Mouse (Mus musculus) left cerebral cortex, postnatal 36 days (tissue): ENCODE measurements at regions not wholly inside any gene's neighbourhood (a gene's known extent, or its start where the extent isn't known, plus 50 kb on each side); places are given as distances from the start of the nearest gene placed in this dataset.
"Not testable (repeated sequence)": the region's sequence is repeated elsewhere in the genome, so short reads cannot be mapped to it uniquely, and the experiment has no call there.

Source experiments
- DNase-seq, 2 experiments: peaks; one replicate each; pipeline ENCODE4 v3.0.0; 2021 to 2022; ENCODE audit warnings: low spot score in 2 of 2, mixed read lengths in 1 of 2
- intact Hi-C: fragments of 180-260 bp; cut with DNase I; formaldehyde crosslinking; loops from one replicate; pipeline ENCODE4 v1.15.1; 2025

DNA sequence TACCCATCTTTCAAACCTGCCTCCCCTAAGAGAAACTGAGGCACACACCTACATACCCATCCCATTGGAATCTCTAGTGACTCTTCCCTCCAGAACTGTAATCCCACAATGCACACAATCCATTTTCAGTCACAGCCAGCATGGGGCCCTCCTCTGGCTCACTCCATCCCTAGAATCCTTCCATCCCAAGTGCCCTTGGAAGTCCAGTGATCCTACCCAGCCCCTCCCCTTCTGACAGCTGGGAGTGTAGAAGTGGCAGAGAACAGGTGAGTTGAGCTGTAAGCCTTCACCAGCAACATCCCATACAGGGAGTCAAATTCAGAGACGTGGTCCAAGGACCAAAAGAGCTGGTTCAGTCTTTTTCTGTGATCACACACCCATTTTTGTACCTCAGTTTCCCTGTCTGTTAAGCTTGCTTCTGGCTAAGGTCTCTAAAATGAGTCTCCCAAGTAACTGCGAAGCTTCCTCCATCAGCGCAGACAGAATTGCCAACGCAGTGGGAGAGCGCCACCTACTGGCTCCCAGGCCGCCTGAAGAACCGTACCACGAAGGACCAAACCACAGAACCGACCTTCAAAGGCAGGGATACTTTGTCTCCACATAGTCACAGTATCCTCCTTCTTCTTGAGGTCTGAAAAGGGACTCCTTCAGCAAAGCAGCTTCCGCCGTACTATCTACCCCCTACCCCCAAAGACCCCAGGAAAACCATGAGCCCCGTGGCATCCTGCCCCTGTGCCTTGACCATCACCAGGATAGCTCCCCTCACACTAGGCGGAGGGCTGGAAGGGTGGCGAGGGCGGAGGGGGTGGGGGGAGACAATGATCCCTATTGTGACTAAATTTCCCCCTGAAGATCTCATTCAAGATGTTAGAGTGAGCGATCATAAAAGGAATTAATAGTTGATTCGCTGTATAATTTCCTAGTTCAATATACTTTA is 67.0 kb upstream of the Top1 start:
- intact Hi-C loops, result loop anchor here (2.0 to 10.0 kb wide), 4 partner anchors 164 to 1672 kb away; no protein-coding TSS in a partner anchor
- peak; percentile 81 to 82 for DNase-seq

DNA sequence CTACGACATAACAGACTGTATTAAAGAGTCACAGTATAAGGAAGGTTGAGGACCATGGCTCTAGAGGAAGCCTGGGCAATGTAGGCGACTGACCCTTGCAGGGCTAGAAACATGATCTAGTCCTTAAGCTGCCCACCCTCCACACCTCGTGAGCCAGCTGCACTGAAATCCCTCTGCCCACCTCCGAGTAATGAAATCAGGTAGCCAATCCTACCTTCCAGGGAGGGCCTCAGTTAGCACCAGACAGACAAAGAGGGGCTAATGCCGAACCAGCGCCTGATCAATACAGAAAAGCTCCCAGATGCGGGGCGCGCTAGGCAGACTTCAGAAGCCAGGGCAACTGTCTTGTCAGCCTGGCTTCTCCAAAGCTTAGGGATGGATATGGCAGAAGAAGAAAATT is 65.4 kb upstream of the Top1 start:
- intact Hi-C loops, result no loop called here
- no peak for DNase-seq

DNA sequence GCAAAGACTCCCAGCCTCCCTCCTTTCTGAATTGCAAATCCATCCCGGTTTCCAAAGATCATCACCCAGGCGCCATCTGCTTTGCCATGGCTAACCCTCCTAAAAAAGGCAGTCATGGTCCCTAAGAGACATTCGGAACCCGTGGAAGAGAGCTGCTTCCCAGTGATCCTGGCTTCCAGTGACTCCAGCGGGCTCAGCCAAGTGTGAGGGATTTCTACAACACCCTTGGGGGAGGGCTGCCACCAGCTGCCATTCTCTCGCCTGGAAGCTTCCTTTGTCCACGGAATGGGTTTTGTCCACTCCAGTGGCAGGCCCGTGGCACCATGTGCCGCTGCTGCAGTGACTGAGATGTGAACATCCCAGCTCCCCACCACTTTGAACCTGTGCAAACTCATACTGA is 64.7 kb upstream of the Top1 start:
- no peak for DNase-seq
- intact Hi-C loops, result no loop called here

DNA sequence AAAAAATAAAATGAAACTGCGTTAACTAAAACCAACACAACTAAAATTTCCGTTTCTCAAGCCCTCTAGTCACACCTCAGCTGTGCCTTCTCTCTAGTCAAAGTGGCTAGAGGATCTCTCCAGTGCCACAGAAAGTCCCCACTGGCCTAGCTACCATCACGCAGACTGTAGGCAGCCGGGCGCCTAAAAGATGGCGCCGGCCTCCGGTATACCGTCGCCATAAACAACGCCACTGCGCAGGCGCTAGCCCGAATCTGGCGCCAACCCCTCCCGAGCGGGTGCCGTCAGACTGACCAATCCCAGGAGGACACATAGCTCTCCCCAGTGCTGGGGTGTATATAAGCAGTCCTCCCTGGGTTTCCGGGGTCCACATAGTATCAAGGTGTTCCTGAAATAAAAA is 62.7 kb upstream of the Top1 start:
- DNase-seq, intact Hi-C loops: not testable (repeated sequence)

DNA sequence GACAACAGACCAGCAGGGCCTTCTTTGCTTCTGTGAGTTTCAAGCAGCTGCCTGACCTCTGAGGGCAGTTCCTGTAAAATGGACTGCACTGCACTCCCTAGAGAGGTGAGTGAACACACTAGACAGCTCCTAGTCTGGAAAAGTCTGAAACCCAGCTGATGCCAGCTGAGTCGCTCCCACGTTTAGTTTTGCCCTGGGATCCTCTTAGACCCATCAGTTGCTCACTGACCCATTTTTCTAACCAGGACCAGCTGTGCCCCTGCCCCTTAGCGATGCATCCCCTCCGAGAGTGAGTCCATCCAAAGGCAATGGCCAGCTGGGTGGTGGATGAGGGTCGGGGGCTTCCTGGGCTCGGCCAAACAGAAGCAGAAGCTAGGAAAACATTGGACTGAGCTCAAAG is 62.2 kb upstream of the Top1 start:
- intact Hi-C loops, result no loop called here
- no peak for DNase-seq

DNA sequence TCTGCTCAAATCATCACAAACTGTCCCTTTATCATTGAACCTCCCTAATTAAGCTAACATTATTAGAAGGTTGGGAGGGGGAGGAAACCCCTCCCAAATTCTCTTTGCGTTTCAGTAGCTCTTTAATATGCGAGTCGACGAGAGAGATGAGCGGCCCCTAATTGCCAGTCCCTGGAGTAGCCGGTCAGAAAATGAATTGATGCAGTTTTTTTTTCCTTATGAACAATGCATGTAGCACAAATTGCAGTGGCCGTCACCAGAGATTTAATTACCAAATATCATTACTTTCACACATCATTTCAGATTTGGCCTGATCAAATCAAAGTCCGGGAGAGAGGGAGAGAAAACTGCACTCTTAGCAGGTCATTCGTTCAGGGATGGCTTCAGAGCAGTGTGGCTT is 61.1 kb upstream of the Top1 start:
- no peak for DNase-seq
- intact Hi-C loops, result no loop called here

DNA sequence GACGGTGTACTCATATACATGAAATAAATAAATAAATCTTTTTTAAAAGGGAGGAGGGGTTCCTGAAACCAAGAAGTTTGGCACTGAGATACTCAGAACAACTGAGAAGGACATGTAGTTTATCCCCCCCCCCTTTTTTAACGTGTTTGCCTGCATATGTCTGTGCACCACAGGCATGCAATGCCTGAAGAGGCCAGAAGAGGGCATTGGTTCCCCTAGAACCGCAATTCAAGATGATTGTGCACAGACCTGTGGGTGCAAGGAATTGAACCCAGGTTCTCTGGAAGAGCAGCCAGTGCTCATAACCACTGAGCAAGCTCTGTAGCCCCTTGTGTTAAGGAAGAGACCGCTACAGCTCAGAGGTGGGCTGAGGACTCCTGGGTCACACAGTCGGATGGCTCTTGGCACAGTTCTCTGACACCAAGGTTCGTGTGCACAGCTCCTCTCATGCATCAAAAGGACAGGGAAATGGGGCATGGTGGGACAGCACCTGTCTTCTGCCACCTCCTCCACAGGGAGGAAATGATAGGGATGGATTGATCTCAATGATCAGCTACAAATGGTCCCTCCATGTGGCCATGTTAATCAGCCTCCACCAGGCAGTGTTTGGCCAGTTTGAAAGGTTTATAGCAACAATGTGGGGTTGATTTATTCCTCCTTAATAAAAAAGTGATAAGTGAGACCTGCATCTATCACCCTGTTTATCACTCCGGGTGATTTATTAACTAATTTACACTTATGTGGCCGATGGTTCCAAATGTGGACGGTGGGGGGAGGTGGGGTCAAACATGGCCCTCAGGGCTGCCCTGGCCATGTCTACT is 58.5 kb upstream of the Top1 start:
- intact Hi-C loops, result no loop called here
- no peak for DNase-seq

DNA sequence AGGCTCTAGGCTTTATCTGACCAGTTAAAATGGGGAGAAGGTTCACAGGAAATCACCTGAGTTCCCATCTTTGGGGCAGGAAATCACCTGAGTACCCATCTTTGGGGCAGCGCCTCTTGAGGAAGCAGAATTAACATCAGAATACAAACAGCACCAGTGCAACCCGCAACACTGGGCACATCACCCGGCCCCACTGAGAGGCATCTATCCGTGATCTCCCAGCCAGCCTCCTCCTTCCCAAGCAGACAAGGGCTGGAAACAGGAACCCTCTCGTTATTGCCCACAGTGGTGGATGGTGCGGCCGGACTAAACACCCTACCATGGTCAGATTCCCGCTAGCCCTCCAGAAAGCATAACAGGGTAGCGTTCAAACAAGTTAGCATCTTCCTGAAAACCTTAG is 57.3 kb upstream of the Top1 start:
- intact Hi-C loops, result no loop called here
- DNase-seq, result no peak

DNA sequence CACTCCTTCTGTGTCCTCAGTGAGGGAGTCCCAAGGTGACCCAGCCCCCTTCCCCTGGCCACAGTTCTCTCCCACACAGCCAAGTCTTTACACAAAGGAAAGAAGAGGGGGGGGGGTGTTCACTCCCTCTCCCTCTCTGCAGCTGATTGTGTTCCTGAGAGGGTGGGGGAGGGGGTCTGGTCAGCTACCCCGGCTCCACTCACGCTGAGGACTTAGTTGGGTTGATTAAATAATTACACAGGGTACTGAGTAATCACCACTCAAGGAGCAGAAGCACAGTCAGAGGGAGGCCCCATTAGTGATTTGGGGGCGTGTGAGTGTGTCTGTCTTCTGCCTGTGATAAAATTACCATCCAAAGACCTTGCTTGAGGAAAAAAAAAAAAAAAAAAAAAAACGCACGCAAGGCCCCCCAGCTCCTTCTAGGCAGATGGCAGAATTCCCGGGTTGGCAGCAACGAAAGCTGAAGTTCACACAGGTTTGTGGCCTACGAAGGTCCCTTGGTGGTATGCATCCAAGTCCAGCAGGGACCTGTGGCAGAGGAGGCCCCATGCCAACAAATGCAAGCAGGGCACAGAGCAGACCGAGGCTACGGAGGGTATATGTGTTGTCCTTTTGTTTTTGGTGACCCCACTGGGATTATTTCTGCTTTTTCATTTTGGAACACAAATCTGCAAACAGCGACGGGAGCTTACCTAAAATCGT is 55.3 kb upstream of the Top1 start:
- intact Hi-C loops, result loop anchor here (5.0 kb wide), 2 partner anchors 1538 to 1678 kb away; no protein-coding TSS in a partner anchor
- no peak for DNase-seq

DNA sequence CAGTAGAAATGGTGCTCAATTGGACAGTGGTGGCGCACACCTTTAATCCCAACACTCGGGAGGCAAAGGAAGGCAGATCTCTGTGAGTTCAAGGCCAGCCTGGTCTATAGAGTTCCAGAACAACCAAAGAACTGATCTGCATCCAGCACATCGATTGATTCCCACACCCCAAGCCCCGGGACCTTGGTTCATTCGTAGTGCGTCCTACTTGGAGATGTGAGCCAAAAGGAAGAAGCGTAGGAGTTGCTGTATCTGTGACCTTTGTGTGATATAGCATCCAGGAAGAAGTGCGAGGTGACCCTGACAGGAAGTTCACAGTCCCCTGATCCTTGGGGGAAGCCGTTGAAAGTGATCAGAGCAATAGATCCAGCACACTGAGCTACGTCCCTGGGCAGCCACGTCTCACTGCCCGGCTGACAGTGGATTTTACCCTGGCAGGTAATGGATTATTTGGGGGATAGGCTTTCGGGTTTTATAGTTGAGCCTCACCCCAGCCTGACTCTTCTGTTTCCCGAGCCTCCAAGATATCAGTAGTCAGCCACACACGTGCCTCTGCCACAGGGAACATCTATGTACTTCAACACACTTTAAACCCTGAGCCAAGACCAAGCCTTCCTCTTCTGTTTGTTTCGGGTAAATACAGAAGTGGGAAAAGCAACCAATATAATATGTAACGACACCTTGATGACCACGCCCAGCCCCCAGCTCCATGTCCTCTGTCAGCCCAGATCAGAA is 54.1 kb upstream of the Top1 start:
- intact Hi-C loops, result loop anchor here (5.0 kb wide), 2 partner anchors 1539 to 1679 kb away; no protein-coding TSS in a partner anchor
- no peak for DNase-seq

DNA sequence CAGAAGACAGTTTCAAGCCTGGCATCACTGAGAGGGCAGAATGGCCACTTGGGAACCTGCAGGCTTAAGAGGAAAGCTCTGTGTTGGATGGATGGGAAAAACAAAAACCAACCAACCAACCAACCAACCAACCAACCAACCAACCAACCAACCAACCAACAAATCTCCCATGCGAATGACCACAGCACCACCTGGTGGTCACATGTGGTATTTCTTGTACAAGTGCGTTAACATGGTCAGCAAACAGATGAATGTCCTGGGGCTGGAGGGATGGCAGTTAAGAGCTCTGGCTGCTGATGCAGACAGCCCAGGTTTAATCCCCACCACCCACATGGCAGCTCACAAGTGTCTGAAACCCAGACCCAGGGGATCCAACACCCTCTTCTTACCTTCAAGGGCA is 52.7 kb upstream of the Top1 start:
- intact Hi-C loops, result loop anchor here (1.0 to 5.0 kb wide), 3 partner anchors 1541 to 1728 kb away; no protein-coding TSS in a partner anchor
- DNase-seq, result peak; percentile 50 to 74
